Mouse (Mus musculus) left cerebral cortex, adult 8-10 months (tissue): ENCODE results near the gene Sema3b. TPM values are rescaled to one million over a fixed set of nuclear protein-coding genes. Genes with fewer than 3 reads are reported as not detected.

Experiments
- DNase-seq, 2 experiments: peaks; one replicate each; pipeline ENCODE4 v3.0.0; 2022; ENCODE audit warnings: low spot score in 2 of 2
- total RNA-seq, 4 experiments: library from RNA; stranded (reverse); gene quantifications; 2 replicates each; pipeline ENCODE4 v1.2.4; 2022

Sema3b gene
- total RNA-seq: 1 to 10 TPM; 5.1 to 5.9 (median 5.3) TPM

DNA sequence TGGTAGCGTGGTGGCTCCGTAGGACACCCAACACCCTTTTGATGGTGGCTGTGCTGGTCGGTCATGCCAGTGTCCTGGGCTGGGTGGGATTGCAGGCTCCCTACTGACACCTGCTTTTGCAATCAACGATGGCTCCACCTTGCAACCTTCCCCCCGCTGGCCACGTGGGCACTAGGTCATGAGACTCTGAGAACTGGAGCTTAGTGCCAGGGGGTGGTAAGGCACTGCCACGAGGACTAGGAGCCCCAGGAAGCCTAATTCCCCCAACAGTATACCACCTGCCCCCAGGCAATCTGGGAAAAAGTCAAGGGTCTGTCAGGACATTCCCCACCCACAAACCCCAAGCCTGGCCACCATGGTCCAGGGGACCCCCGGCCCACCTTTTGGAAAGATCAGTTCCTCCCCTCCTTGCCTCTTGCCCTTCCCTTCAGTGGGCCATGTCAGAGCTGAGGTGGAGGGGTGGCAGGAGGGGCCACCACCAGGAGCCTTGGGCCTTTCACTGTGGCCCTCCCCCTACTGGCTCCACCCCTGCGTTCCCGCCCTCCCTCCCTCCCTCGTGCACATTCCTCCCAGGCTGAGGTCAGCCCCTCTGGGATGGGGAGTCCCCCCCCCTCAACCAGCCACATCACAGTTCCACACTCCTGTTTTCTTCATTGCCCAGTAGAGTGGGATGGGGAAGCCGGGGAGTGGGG lies at the start of gene Sema3b:
Gene Sema3b (minus strand): TSS at position 489 of the 692 bp plus-strand sequence.
- no peak for DNase-seq

DNA sequence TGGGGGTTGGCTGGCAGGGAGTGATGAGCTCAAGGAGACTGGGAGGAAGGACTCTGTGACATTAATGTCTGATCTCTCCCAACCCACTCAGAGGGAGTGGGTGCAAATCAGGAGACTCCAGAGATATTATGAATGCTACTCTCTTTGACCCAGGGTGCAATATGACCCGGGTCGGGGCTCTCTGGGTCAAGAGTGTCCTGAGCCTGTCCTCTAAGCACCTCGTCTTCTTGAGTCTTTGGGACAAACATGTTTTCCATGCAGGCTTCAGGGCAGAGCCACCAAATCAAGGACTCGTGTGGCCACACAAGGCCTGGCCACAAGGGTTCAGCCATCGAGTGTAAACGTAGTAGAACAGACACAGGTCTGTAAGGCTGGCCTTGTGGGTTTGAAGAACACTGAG lies 49.1 kb upstream of the Sema3b start:
- DNase-seq: no peak

DNA sequence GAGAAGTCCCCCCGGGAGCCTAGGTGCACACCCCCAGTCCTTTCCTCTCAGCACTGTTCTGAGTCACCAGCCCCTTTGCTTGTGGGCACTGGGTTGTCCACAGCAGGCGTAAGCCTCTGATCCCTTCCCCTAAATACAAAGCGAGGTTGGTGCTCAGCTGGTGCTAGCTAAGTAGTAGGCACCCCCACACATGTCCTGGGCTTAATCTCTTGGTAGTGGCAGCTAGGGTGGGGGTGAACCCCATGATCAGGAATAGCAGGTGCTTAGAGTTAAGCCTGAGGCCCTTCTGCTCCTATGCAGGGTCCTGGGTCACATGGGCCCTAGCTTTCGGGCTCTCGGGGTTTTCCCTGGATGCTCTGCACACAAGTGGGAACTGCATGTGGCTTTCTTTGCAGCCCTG lies 48.1 kb upstream of the Sema3b start:
- DNase-seq: no peak

DNA sequence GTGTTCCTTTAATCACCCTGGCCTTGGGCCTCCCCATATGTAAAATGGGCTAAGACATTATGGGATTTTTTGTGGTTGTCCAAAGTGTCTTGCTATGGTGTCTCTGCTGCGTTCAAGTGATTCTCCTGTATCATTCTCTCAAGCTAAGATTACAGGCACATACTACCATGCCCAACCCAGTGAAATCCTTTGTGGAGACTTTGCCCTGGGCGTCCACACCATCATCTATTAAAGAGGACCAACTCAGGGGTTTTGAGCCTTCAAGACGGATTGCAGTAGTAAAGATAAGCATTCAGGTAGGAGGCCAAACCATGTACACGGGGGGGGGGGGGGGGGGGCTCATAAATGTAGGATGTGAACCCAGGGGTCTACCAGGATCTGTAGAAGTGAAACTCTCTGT lies 45.6 kb upstream of the Sema3b start:
- no peak for DNase-seq

DNA sequence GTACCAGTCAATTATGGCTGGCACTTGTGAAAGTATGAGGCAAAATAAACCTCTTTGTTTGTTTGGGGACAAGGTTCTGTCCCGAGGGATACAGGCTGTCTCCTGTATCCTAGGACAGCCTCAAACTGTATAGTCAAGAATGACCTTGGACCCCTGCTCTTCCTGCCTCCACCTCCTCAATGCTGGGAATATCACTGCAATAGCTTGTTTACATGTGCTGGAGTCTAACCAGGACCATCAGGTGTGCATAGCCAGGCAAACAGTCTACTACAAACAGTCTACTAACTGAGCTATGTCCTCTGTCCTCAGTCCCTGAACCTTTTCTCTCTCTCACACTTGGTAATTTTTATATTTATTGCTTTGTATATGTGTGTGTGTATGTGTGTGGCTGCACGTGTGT lies 44.4 kb upstream of the Sema3b start:
- DNase-seq: no peak

DNA sequence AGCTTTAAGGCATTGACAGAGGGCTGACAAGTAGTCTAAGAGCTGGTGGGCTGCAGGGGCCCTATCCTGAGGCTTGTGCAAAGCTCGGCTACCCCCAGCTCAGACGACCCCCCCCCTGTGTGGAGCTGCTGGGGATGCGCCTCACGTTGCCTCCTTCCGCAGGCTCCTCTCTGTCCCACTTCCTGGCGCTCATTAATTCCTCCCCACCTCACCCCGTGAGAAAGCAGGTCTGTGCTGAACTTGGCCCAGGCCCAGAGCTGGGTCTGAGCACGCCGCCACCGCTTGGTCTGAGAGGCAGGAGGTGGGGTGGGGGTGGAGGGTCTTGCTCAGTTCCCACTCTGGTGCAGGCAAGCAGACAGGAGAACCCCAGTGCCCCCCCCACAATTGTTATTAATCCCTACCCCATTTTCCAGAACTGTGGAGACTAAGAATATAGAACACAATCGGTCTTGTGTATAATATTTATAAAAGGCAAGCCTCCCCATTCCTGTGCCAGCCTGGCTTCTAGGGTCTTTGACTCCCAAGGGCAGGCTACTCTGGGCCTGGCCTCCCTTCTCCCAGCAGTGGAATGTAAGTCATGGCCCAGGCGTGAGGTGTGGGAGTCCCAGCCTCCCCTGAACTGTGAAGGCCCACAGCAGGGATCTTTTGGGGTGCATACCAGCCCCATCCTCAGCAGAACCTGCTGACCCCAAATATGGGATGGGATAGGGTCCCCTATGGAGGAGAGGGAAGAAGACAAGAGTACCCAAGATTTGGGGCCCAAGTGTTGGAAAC lies 41.9 kb upstream of the Sema3b start:
- no peak for DNase-seq

DNA sequence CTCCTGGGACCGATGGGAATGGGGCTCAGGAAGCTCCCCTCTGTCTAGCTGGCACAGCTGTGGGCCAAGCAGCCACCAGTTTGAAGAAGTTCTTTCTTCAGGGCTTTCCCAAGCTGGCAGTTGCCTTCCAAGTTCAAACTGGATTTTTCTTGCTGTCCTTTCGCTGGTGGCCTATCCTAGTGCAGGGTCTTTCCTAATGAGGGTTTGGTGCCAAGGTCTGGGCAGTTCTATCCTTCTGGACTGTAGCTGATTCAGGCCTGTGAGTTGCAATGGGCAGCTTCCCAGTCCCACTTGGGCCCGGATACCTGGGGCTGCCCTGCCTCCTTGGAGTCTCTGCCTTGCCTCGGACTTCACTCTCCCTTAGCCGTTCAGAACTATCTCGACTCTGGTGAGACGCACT lies 41.2 kb upstream of the Sema3b start:
- no peak for DNase-seq

DNA sequence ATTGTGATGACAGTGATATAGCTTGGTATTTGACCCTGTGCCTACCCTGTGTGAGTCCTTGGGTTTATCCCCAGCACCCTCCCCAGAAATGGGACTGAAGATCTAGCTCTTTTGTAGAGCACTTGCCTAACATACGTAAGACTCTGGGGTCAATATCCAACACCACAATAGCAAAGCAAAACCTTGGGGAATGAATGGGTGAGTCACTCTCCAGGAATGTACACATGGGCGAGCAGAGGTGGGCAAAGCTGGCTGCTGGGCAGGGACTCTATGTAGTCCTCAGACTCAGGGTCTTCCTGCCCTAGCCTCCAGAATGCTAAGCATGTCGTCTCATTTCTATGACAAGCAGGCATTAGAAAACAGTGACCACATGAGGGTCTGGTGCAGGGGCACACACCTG lies 39.7 kb upstream of the Sema3b start:
- no peak for DNase-seq

DNA sequence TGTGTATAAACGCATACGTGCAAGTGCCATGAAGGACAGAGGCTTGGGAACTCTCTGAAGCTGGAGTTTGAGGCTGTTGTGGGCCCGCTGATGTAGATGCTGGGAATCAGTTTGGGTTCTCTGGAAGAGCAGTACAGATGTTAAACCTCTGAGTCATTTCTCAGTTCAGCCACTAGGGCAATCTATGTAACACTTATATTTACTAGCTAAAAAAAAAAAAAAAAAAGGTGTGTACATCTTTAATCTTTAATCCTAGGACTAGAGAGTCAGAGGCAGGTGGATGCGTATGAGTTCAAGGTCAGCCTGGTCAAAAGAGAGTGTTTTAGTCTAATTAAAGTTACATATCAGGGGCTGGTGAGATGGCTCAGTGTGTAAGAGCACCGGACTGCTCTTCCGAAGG lies 37.9 kb upstream of the Sema3b start:
- DNase-seq: no peak

DNA sequence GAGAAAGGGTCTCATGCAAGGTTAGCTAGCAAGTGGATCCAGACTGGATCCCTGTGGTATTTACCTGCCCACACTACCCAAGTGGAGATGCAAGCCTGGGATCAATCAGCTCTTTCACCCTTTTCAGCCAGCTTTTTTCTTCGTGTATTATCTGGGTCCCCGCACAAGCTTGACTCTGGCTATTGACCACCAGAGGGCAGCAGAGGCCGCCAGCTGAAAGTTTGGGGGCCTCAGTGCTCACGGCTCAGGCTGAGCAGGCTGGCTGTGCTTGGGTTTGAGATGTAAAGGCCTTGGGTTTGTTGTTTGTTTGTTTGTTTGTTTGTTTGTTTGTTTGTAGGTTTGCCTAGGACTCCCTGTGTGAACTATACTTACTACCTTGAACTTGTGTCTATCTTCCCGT lies 36.5 kb upstream of the Sema3b start:
- no peak for DNase-seq

DNA sequence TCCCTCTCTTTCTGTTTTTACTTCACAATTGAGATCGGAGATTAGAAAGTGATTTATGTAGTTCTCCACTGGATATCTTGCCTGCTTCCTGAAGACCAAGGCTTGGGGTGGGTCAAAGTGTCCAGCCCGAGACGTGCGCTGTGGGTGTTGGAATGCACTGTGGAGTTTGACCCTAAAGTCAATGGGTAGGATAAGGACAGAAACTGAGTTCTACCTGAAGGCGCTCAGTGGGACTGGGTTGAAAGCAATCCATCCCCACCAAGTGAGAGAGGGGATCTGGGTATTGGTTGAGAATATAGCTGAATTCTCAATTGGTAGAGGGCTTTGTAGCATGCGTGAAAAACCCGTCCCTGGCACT lies 36.1 kb upstream of the Sema3b start:
- DNase-seq: no peak

DNA sequence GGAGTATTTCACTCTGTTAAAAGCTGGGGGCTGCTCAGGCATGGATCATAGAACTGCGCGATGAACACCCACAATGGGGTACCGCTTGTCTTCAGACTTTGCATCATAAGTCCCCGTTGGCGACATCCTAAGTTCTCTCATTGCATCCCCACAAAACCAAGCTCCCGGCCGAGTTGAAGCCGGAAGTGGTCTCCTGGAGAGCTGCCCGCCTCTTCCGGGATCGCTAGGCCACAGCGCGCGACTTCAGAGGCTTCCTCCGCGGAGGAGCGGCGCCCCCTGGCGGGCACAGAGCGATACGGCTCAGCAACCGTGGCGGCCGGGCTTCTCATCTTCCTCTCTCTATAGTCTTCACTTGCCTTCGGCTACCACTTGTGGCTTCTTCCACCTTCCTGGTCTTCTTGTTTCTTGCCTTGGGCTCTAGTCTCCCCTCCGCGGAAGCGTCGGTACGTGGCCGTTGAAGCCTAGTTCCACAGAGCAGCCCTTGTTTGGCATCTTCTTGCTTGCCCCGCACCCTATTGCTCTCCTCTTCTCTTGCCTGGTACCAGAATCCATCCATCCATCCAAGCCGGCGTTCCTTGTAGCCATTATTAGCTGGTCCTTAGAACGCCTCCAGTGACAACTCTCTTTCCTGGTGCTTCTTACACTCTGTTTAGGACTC lies 35.6 kb upstream of the Sema3b start:
- DNase-seq: peak; percentile 82 to 90

DNA sequence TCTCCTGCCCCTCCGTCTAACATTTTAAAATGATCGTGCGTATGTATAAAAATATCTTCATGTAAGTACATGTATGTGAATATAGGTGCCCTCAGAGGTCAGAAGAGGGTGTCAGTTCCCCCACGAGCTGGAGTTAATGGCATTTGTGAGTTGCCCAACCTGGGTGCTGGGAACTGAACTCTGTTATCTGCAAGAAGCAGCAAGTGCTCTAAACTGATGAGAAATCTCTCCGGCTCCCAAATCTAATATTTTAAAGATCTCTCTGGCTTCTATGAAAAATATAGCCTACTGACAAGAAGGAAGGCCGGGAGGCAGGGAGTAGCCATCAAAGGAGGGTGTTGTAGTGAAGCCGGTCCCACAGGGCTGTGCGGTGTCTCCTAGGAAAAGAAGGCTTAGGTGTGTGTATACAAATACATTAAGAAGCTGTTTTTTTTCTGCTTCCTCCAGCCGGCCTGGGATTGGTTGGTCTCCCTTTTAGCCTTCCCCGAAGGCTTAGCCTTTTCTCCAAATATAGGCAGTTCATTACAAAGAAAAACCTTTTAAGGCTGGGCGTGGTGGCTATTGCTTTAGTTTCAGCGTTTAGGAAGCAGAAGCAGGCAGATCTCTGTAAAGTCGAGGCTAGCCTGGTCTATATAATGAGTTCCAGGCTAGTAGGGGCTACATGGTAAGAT lies 34.6 kb upstream of the Sema3b start:
- DNase-seq: no peak

DNA sequence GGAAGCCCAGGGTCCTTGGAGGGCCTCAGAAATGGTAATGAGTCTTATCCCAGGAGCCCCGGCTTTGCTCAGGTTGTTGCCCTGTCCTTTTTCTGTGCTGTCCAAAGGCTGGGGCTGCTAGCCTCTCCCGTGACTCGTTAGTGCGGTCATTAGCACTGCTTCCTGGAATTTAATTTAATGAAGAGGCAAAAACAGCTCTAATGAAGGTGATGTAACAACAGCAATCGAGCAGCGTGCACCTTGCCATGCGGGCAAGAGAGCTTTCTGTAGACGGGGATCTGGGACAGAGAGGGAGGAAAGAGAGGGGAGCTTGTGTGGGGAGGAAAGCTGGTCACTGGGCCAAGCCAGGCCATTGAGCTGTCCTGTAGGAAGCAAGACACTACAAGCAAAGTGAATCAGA lies 32.6 kb upstream of the Sema3b start:
- DNase-seq: no peak

DNA sequence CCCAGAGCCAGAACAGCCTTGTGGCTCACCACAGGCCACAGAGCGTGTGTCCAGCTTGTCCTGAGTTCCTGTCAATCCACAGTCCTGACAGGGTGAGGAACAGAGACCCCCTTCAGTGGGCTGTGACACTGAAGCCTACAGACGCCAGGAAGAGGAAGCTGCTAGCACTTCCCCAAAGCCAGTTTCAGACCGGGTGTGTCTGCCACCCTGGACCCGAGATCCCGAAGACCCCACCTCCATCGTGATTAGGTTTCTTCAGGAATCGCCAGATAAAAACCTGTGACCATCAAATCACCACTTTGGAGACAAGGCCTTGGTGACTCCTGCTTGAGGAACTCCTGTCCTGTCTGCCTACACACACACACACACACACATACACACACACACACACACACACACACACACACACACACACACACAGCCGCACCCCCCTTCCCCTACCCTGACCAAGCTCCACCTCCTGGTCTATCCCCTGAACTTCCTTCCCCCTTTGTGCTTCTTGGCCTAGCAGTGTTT lies 31.3 kb upstream of the Sema3b start:
- no peak for DNase-seq

DNA sequence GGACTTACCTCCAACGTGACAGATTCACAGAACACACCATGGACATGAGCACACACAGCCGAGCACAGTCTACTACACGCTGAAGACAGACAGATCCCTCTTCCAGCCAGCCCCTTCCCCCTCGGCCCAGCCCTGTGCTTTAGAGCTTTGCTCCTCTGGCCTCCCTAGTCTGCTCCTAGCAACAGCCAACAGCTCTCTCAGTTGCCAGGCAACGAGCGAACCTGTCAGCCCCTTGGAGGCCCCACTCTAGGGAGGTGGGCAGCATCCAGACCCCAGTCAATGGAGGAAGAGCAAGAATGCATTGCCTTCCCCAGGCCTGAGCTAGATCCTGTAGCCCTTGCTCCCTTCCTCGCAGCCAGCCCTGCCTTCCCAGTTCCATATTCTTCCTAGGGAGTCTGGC lies 28.0 kb upstream of the Sema3b start:
- no peak for DNase-seq

DNA sequence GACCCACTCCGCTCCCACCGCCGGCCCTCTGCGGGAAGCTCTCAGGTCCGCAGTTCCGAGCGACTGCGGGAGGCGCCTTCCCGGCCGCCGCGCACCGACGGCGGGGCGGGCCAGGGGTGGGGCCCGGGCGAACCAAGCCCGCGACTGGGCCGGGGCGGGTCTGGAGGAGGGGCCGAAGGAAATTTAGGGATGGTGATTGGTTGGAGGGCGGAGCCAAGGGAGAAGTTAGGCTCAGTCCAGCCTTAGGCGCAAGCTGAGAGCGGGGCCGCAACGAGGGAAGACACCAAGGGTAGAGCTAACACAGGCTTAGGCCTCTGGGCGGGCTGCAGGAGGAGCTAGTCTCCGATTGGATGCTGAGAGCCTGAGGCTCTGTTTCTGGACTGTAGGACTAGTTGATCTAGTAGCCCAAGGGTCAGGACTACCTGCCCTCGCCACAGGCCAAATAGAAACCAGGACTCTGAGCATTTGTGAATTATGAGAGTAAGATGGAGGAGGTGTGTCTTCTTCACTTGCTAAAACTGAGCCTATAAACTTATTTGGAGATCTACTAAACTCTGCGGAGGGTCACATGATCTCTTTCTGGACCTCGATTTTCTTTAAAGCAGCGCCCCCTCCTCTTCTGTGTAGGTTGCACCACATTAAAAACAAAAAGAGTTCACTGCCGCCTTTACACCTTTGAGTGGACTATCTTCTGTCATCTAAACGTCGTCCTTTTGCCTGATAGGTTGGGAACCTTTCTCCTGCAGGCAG lies 26.4 kb upstream of the Sema3b start, which contains the start of gene Gnai2:
Gene Gnai2 (minus strand): TSS at position 89 of the 750 bp plus-strand sequence.
- peak; percentile 81 to 93 for DNase-seq

DNA sequence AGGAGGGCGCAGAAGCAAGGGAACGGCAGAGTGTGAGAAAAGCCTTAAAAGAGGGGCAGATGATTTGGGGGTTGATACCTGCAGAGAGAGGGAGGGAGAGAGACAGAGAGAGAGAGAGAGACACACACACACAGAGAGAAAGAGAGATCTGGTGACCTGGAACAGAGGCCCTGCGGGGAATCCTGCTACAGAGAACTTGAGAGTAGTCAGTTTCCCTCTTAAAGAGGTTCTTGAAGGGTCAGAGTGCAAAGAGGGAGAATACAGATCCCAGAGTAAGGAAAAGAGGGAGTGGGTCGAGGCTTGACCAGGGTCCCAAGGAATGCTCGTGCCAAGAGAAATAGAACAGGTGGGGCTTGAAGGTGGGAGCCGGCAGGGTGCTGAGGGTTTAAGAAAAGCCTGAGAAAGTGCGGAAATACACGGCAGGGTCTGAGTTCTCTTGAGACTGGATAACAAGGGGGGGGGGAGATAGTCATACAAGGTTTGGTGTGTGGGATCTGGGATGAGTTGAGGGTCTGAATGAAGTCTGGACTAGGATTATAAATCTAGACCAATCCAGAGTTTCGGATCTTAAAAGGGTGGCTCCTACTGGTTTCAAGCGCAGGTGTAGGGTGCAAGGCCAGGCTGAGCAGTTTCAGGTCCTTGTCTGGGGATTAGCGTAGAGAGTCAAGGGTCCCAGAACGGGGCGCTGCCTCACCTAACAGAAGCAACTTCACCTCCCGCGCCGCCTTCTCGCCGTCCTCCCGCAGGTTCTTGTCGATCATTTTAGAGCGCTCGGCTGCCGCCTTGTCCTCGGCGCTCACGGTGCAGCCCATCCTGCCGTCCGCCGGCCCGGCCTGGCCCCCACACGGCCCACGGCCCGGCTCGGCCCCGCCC lies 25.6 kb upstream of the Sema3b start:
- DNase-seq: no peak

DNA sequence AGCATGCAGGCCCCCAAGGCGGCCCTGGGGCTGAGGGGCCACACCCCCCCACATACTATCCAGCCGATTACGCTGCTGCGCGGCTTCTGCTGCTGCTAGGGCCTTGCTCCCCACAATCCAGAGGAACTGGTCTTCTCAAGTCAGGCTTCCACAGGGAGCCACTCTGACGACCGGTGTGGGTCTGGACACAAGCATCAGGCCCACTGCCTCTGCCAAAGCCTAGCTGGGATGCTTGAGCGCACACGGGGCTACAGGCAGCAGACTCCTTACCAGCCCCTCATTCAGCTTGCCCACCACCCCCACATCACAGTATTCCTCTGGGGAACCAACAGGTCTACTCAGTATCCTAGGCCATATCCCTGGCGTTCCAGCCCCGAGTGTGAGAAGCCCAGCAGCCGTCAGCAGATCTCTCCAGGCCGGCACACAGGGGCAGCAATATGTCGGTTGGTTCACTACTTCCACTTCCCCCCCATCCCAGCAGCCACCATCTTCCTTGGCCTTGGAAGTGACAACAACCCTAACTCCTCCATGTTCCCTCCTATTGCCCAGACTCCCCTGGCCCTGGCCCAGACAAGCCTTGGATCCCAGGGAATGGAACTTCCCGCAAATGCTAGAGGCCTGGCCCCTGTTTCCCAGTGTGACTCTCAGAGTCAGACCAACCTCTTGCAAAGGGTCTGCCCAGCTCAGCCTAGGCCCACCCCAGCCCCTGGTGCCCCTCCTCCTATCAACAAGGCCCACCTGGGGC lies 24.8 kb upstream of the Sema3b start:
- no peak for DNase-seq
